Mouse (Mus musculus): Measurements from ENCODE around the gene Gtdc1. TPM values are rescaled to one million over a fixed set of nuclear protein-coding genes. Genes with fewer than 3 reads are reported as not detected.
"Not testable (repeated sequence)": the region's sequence is repeated elsewhere in the genome, so short reads cannot be mapped to it uniquely, and the experiment has no call there.

Gtdc1 gene
- polyA plus RNA-seq, 1 experiment: 55.9 TPM

- peak in 1 of 2 experiments; percentile 29 for DNase-seq (ENCODE audit: extremely low spot score in 1 of 2, low spot score in 1 of 2)
These were observed 305.0 kb downstream of the Gtdc1 start for GRCm38 (mm10) chr2:44622471-44622870.

GRCm38 (mm10) chr2:44599653-44600052, 327.8 kb downstream of the Gtdc1 start:
- DNase-seq (ENCODE audit: extremely low spot score in 1 of 2, low spot score in 1 of 2): not testable (repeated sequence)

- DNase-seq (ENCODE audit: extremely low spot score in 1 of 2, low spot score in 1 of 2): no peak
These were observed 333.2 kb downstream of the Gtdc1 start for GRCm38 (mm10) chr2:44594276-44594675.

- DNase-seq (ENCODE audit: extremely low spot score in 1 of 2, low spot score in 1 of 2): no peak
These were observed 336.6 kb downstream of the Gtdc1 start for GRCm38 (mm10) chr2:44590881-44591280.

GRCm38 (mm10) chr2:44584061-44584460, 343.4 kb downstream of the Gtdc1 start:
- DNase-seq (ENCODE audit: extremely low spot score in 1 of 2, low spot score in 1 of 2): no peak

- DNase-seq (ENCODE audit: extremely low spot score in 1 of 2, low spot score in 1 of 2): no peak
These were observed 344.0 kb downstream of the Gtdc1 start for GRCm38 (mm10) chr2:44583491-44583890.

GRCm38 (mm10) chr2:44571810-44572209, 355.6 kb downstream of the Gtdc1 start:
- DNase-seq (ENCODE audit: extremely low spot score in 1 of 2, low spot score in 1 of 2): no peak

- no peak for DNase-seq (ENCODE audit: extremely low spot score in 1 of 2, low spot score in 1 of 2)
These were observed 356.3 kb downstream of the Gtdc1 start for GRCm38 (mm10) chr2:44571156-44571555.

- DNase-seq (ENCODE audit: extremely low spot score in 1 of 2, low spot score in 1 of 2): no peak
These were observed 358.1 kb downstream of the Gtdc1 start for GRCm38 (mm10) chr2:44569140-44569952.

GRCm38 (mm10) chr2:44564776-44565692, 362.4 kb downstream of the Gtdc1 start:
- peak; percentile 62 to 73 for DNase-seq (ENCODE audit: extremely low spot score in 1 of 2, low spot score in 1 of 2)

- DNase-seq (ENCODE audit: extremely low spot score in 1 of 2, low spot score in 1 of 2): no peak
These were observed 365.7 kb downstream of the Gtdc1 start for GRCm38 (mm10) chr2:44561789-44562188.

- no peak for DNase-seq (ENCODE audit: extremely low spot score in 1 of 2, low spot score in 1 of 2)
These were observed 368.1 kb downstream of the Gtdc1 start for GRCm38 (mm10) chr2:44559242-44559944.

- peak in 1 of 2 experiments; percentile 31 for DNase-seq (ENCODE audit: extremely low spot score in 1 of 2, low spot score in 1 of 2)
These were observed 369.7 kb downstream of the Gtdc1 start for GRCm38 (mm10) chr2:44557669-44558281.

- peak; percentile 72 to 73 for DNase-seq (ENCODE audit: extremely low spot score in 1 of 2, low spot score in 1 of 2)
These were observed 370.4 kb downstream of the Gtdc1 start for GRCm38 (mm10) chr2:44556861-44557592.

GRCm38 (mm10) chr2:44554716-44555115, 372.7 kb downstream of the Gtdc1 start:
- no peak for DNase-seq (ENCODE audit: extremely low spot score in 1 of 2, low spot score in 1 of 2)

- DNase-seq (ENCODE audit: extremely low spot score in 1 of 2, low spot score in 1 of 2): no peak
These were observed 378.1 kb downstream of the Gtdc1 start for GRCm38 (mm10) chr2:44549311-44549710.

- no peak for DNase-seq (ENCODE audit: extremely low spot score in 1 of 2, low spot score in 1 of 2)
These were observed 384.7 kb downstream of the Gtdc1 start for GRCm38 (mm10) chr2:44542775-44543174.

GRCm38 (mm10) chr2:44541726-44542125, 385.7 kb downstream of the Gtdc1 start:
- DNase-seq (ENCODE audit: extremely low spot score in 1 of 2, low spot score in 1 of 2): no peak

- DNase-seq (ENCODE audit: extremely low spot score in 1 of 2, low spot score in 1 of 2): no peak
These were observed 386.6 kb downstream of the Gtdc1 start for GRCm38 (mm10) chr2:44540881-44541280.

All from frontal cortex, adult 2 months (tissue).